In genomic region chr11:51917951-51918350, GRCm38 (mm10) we compare ENCODE assay signal across 11 mouse cellular contexts. TPM values are rescaled to one million over a fixed set of nuclear protein-coding genes. Genes with fewer than 3 reads are reported as not detected.
DNase-seq lines count a peak whose midpoint lies in the region; ATAC-seq and TF ChIP-seq lines count a peak whose summit lies in the region.
"Had no signal": no experiment of that assay in that cellular context is flagged by ENCODE, and none has a peak within 500 bp of the region (broad histone marks: within the 10 kb centered on the region; RNA-seq: fewer than 3 reads in every experiment).

No protein-coding gene starts in this region.

- H3K27ac ChIP-seq in kidney, adult 2 months (ENCODE audit: insufficient read depth, low read depth, low read length) = peak overlapping the region; percentile 89
- H3K27ac ChIP-seq in brown adipose tissue, adult 24 weeks (replicated peaks; ENCODE audit: low read depth, low read length) = peak overlapping the region; percentile 90; the same call in 1 of the 2 replicates
- H3K27ac ChIP-seq in small intestine, adult 2 months (ENCODE audit: insufficient read depth, low read depth, low read length) = peak overlapping the region; percentile 96
- H3K27ac ChIP-seq in hindbrain, embryonic 11.5 days (ENCODE audit: low read depth, low read length) = no peak overlapping the region
- H3K27ac ChIP-seq: stomach, postnatal 0 days had no signal

- H3K27me3 ChIP-seq in kidney, adult 2 months (replicated peaks; ENCODE audit: control insufficient read depth, insufficient read depth, low read length) = no peaks in the 10 kb centered on the region
- no peaks in the 10 kb centered on the region for H3K27me3 ChIP-seq in small intestine, adult 2 months (ENCODE audit: control insufficient read depth, insufficient read depth, low read length)
- H3K27me3 ChIP-seq in hindbrain, embryonic 11.5 days (ENCODE audit: control insufficient read depth, insufficient read depth, low read length) = no peaks in the 10 kb centered on the region

- DNase-seq in kidney, adult 2 months = peak; percentile 43
- DNase-seq in kidney, adult 8-10 months = no peak
- peak; percentile 31 to 52 for DNase-seq in kidney, postnatal 36 days
- DNase-seq in hindbrain, embryonic 11.5 days (ENCODE audit: low spot score) = no peak
- no peak for DNase-seq in left cerebral cortex, postnatal 36 days (ENCODE audit: low spot score in 2 of 2)
- DNase-seq: cerebellum, adult 11 months; forebrain, postnatal 0 days had no signal

- H3K4me3 ChIP-seq in kidney, adult 2 months (ENCODE audit: insufficient read depth, low read depth, low read length) = no peak overlapping the region
- no peak overlapping the region for H3K4me3 ChIP-seq in brown adipose tissue, adult 24 weeks (ENCODE audit: insufficient read depth, low read depth, low read length)
- H3K4me3 ChIP-seq in small intestine, adult 2 months (ENCODE audit: low read depth, low read length) = no peak overlapping the region
- no peak overlapping the region for H3K4me3 ChIP-seq in hindbrain, embryonic 11.5 days (ENCODE audit: low read depth, low read length)

- no peak for TF ChIP-seq CTCF in kidney, adult 2 months (conservative IDR thresholded peaks at IDR 0.05; ENCODE audit: insufficient read depth, insufficient read length, low read depth, low read length)
- TF ChIP-seq CTCF in small intestine, adult 2 months (IDR thresholded peaks at IDR 0.05; ENCODE audit: extremely low read depth, insufficient read length, insufficient replicate concordance, low read depth, low read length) = no peak

- TF ChIP-seq POLR2A in kidney, adult 2 months (IDR thresholded peaks at IDR 0.05; ENCODE audit: low read depth, low read length) = no peak
- no peak for TF ChIP-seq POLR2A in small intestine, adult 2 months (IDR thresholded peaks at IDR 0.05; ENCODE audit: low read depth, low read length)

- H3K36me3 ChIP-seq in kidney, adult 2 months (ENCODE audit: control insufficient read depth, insufficient read depth, low read length) = no peaks in the 10 kb centered on the region
- no peaks in the 10 kb centered on the region for H3K36me3 ChIP-seq in small intestine, adult 2 months (ENCODE audit: control insufficient read depth, insufficient read depth, low read length)
- H3K36me3 ChIP-seq in hindbrain, embryonic 11.5 days (ENCODE audit: control insufficient read depth, insufficient read depth, low read length) = no peaks in the 10 kb centered on the region

- 74% methylated on average over 2 of the region's 2 CpGs for WGBS in kidney, adult 2 months
- 69% methylated on average over 2 of the region's 2 CpGs for WGBS in small intestine, adult 2 months
- WGBS in hindbrain, embryonic 11.5 days = 69% methylated on average over 2 of the region's 2 CpGs

- H3K9ac ChIP-seq in hindbrain, embryonic 11.5 days (ENCODE audit: low read depth, low read length) = no peak overlapping the region
- H3K9ac ChIP-seq: forebrain, postnatal 0 days had no signal

- no peak for ATAC-seq in hindbrain, embryonic 11.5 days (ENCODE audit: low FRiP score)
- ATAC-seq: forebrain, postnatal 0 days; hindbrain, embryonic 16.5 days had no signal

- intact Hi-C loops in left cerebral cortex, postnatal 36 days (cut with DNase I) = loop anchor here (2.0 kb wide), 1 partner anchor 49 kb away; the partner anchor contains the start of gene Cdkn2aipnl

- no peaks in the 10 kb centered on the region for H3K9me3 ChIP-seq in hindbrain, embryonic 11.5 days (ENCODE audit: control insufficient read depth, low read length)

- no peak overlapping the region for H3K4me2 ChIP-seq in hindbrain, embryonic 11.5 days (replicated peaks; ENCODE audit: low read depth, low read length)

- H3K4me1 ChIP-seq in kidney, adult 2 months (ENCODE audit: control insufficient read depth, insufficient read depth, low read length) = peaks cover 5% of the 10 kb centered on the region; the same call in 1 of the 2 replicates
- peaks cover 17% of the 10 kb centered on the region for H3K4me1 ChIP-seq in brown adipose tissue, adult 24 weeks (ENCODE audit: control insufficient read depth, insufficient read depth, insufficient read length, low read length)
- peaks cover 16% of the 10 kb centered on the region for H3K4me1 ChIP-seq in small intestine, adult 2 months (ENCODE audit: control insufficient read depth, insufficient read depth, insufficient read length, low read length)
- 0 out of 2 replicates have a peak, but pooled peaks cover 2% of the 10 kb centered on the region for H3K4me1 ChIP-seq in hindbrain, embryonic 11.5 days (replicated peaks; ENCODE audit: control insufficient read depth, insufficient read depth, low read length)

RNA-seq across cellular contexts. Expression of gene Cdkn2aipnl, which starts 49.5 kb away (rescaled TPM):
- 15.6 and 17.2 TPM in 2 replicates for polyA plus RNA-seq in kidney, adult 2 months (2012; rRNA removed)
- 11.1 and 11.7 TPM in 2 replicates for polyA plus RNA-seq in brown adipose tissue, adult 24 weeks (2012; ENCODE audit: insufficient read depth, insufficient read length, missing spikeins)
- polyA plus RNA-seq in small intestine, adult 2 months (2012; rRNA removed) = 8.3 and 14.0 TPM in 2 replicates
- 111 and 134 TPM in 2 replicates for polyA plus RNA-seq in hindbrain, embryonic 11.5 days (2014; fragmentation: Nextera tagmentation; extraction: Ambion mirVana)
- total RNA-seq in left cerebral cortex, postnatal 36 days (2021) = 10 to 100 TPM; 32.1 to 36.4 TPM

Comparison
In these comparisons a context has a peak if more than half of its experiments do, and no peak if none do; other contexts are left out.
1. DNase-seq: peak in kidney, adult 2 months (single experiment) and kidney, postnatal 36 days (2 of 2); none in kidney, adult 8-10 months (0 of 2), hindbrain, embryonic 11.5 days (single experiment) and left cerebral cortex, postnatal 36 days (0 of 2).